Mouse (Mus musculus): ENCODE measurements around the gene Rab14.

The Rab14 gene

DNA sequence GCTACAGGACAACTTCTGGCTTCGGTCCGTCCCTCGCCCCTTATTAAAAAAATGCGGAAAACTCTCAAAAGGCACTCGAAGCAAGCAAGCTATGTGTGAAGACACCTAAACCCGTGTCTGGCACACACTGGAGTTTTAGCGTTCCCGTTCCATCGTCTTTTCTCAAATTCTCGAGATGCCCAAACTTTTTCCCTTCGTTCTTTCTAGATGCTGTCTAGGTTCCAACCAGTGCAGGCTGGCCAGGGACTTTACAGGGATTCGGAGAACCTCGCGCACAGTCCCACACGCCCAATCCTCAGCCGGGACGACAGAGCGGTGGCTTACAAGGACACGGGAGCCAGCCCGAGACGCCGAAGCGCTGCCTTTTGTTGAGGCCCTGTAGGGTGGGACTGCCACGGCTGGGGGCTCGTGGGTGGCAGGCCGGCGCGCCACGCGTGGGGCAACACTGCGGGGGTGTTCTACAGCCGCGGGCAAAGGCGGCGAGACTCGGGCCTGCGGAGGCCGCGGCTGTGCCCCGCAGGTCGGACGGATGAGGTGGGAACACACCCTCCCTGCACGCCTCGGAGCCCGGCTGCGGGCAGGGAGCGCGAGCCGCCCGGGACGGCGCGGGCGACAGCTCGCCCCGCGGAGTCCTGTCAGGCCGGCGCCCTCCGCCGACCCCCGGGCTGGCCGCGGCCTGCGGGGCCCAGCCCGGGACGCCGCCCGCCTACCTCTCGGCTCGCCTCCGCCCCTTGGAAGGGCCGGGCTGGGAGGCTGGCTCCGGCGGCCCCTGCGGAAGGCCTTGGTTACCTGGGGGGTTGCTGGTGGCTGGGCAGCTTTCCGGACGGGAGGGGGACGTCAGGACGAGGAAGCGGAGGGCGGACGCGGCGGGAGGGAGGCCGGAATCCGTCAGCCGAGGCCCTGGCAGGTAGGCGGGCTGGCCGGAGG is 686 bp downstream of the Rab14 start:
- peak; percentile 70 for DNase-seq (ENCODE audit: low spot score)

DNA sequence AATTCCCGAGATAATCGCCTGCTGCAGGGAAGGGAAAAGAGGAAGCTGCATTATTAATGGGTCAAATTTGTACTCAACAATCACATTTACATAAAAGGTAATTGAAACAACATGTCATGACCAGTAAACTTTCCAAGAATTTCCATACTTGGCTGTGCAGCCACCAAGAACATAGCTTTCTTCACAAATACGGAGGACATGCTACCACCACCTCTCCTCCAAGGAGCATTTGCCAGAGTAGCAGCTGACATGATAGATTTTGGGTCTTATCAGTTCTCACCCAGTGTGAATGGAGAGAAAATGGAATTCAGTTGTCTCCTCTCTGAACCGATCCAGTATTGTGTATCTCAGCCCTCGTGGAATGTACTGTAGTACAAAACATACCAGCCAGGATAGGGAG is 1.4 kb downstream of the Rab14 start:
- no peak for DNase-seq (ENCODE audit: low spot score)

DNA sequence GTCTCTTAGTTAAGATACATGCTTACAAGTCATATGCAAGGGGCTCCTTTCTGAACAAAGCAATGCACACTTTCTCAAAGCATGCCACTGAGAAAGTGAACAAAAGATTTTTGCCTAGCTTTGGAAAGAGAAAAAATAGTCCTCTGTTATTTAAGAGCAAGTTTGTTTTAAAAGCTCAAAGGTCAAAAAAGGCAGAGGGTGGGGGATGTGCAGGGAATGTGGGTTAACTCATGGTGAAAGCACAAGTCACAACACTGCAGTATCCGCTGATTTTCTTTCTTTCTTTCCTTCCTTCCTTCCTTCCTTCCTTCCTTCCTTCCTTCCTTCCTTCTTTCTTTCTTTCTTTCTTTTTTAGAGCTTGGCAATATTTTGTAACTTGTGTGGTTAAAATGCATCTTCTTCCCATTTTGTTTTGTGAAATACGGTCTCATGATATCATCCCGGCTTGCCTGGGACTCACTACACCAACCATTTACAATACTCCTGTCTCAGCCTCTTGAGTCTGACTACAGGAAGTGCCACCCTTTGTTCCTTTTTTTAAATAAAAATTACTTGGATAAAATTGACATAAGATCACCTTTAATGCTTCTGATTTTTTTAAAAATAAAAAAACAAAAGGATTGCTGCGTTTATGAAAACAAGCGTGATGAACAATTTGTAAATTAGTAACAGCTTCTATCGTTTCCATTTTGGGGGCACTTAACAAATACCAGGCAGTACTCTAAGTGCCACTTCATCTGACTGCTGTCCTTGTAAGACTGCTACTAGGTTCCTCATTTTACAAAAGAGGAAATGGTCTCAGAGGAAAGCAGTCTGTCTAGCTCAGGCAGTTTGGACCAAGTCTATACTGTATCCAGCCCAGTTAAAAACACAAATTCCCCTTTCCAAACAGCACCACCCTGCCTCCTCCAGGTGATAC is 5.0 kb downstream of the Rab14 start:
- DNase-seq (ENCODE audit: low spot score): no peak

DNA sequence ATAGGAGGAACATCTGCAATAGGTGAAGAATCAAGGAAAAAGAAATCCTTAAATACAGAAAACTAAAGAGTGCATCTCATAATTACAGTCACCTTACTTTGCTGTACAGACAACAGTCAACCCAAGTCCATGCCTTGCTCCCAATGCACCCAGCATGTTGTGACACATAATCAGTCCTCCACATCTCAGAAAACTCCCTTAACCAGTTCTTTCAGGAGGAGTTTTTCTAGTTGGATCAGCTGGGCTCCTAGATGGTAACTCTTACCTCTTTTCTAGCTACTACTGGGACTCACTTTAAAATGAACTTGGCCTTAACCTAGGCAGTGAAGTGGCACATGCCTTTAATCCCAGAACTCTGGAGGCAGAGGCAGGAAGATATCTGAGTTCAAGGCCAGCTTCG is 6.9 kb downstream of the Rab14 start:
- no peak for DNase-seq (ENCODE audit: low spot score)

DNA sequence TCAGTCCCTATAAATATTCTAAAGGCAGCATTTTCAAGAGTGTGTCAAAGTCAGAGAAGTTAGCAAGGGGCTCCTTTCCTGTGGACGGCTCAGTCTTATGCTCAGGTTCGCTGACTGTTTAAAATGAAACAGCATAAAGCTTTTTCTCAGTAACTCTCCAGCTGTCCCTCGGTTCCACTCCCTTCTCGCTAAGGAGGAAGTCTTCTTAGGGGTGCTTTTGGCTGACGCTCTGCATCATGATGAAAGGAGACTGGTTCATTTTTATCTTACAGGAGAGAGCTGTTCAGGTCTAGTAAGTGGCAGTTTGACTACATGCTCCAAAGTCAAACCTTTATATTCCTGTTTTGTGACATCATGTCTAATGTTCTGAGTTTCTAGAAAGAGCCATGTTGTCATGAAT is 12.0 kb downstream of the Rab14 start:
- DNase-seq (ENCODE audit: low spot score): no peak

DNA sequence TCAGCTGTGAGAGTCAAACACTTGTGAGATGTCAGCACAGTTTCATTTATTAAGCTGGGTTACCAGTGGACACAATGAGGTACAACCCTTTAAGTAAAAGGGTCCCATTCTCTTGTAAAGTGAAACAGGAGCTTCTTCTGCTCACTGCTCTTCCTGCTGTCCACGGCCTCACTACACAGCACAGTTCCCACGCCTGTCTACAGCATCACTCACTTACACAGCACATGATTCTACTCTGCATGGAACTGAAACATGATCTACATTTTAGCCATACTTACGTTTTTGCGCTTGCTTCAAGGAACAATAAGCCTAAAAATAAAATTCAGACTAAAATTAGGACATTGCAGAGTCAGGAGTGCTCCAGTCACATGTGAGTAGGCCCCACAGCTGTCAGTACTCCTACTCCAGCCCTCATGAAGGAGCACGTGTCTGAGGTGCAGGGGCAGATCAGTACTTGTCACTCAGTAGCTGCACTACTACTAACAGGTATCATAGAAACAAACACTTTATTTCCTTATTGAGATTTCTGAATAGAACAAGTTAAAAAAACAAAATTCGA is 17.7 kb downstream of the Rab14 start:
- no peak for DNase-seq (ENCODE audit: low spot score)

DNA sequence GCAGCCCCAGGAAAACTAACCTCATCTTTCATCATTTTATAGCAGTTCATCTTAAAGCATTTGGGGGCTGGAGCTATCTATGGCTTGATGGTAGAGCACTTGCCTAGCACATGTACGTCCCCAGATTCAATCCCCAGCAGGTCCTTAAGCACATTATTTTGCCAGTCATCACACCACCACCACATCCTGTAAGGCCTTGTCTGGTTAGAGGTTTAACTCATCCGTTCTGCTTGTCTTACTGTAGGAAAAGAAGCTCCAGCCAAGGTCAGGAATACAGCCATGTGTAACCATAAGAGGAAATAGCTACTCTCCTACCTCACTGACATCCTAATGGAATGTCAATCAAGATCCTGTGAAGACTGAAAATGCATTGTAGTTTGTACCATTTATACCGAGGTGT is 22.8 kb downstream of the Rab14 start:
- no peak for DNase-seq (ENCODE audit: low spot score)

DNA sequence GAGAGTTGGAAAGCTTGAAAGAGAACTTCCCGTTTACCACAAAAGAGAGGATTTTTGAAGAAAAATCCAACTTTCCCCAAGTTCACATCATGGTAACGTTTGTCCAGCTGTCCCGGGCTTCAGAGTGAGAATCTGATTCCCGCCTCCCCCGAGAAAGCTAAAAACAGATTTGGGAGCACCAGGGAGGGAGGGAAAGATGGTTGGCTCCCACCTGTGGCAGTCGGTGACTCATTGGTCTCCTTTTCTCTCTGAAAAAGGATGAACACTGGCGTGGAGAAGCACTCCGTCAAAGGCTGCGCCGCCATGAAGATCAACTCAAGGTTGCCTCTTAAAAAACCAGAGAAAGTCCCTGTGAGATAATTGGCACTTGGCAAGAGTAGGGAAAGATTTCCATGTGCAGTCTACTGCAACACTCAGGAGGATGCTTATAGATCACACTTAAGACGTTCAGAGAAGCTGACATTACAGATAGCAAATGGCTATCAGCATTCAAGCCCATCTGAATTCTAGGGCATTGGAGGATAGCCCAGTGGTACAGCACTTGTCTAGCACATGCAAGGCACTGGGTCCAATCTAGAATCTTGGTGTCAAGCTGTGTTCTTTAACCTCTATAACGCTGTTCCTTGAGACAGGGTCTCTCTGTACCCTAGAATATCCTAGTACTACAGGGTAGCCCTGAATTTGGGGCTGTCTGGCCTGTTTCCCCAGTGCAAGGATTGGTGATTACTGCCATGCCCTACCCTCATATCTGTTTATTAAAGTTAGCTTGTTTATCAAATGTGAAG is 25.4 kb downstream of the Rab14 start:
- DNase-seq (ENCODE audit: low spot score): no peak

DNA sequence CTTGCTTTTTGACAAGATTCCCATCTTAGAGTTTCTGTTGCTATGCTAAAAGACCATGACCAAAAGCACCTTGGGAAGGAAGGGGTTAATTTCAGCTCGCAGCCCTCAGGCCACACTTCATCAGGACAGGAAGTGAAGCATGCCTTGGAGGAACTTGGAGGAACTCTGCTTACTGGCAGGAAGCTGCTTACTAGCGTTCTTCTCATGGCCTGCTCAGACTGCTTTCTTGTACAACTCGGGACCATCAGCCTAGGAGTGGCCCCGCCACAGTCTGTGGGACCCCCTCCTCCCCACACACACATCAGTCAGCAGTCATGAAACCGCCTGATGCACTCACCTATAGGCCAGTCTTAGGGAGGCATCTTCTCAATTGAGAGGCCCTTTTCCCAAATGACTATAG is 26.8 kb downstream of the Rab14 start:
- DNase-seq (ENCODE audit: low spot score): no peak

DNA sequence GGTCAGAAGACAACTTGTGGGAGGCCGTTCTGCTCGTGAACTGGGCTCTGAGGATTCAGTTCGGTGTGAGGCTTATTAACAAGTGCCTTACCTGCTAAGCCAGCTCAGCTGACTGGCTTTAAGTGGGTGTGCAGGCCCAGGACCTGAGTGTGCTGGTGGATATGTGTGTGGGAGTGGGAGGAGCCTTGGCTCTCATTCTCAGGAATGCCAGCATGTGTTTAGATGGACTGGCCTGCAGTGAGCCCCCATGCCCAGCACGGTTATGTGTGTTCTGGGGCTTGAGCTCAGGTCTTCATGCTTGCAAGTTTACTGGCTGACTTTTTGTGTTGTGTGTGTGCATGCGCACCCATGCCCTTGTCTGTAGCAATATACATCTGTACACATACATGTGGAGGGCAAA is 27.3 kb downstream of the Rab14 start:
- DNase-seq (ENCODE audit: low spot score): no peak

DNA sequence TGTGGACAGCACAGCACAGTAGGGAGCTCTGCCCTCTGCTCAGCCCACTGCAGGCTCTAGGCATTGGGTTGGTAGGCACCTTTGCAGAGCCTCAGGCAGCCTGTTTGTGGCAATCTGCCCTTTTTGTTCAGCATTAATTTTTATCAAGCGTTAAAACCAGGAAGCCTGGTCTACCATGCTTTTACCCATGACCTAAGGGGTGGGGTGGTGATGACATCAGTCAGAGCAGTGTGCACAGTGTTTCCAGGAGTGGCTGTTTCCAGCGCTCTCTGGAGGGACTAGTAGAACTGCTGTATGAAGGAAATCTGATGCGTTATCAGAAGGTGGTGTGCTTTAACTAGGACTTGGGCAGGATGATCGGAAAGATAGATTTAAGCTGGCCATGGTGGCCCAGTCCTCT is 28.7 kb downstream of the Rab14 start:
- DNase-seq (ENCODE audit: low spot score): no peak

DNA sequence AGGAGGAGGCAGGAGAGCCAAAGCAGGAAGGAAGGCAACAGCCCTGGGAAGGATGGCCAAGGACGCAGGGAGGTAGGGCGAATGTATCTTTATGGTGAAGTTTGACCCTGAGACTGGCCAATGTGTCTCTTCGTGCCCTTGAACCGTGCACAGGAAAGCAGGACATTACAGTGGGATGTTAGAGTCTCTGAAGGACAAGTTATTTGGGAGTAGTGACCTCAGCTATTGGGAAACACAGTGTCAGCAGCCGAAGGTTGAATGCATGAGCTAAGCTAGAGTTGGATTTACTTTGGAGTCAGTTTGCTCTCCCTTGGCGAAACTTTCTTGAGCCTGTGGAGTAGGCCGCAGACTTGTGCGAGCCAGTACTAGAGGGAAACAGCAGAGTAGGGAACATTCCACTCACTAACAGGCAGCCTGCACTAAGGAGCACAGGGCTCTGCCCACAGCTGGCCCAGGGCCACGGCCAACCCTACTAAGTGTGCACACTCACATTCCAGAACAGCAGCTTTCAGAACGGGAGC is 29.5 kb downstream of the Rab14 start:
- peak; percentile 74 for DNase-seq (ENCODE audit: low spot score)

DNA sequence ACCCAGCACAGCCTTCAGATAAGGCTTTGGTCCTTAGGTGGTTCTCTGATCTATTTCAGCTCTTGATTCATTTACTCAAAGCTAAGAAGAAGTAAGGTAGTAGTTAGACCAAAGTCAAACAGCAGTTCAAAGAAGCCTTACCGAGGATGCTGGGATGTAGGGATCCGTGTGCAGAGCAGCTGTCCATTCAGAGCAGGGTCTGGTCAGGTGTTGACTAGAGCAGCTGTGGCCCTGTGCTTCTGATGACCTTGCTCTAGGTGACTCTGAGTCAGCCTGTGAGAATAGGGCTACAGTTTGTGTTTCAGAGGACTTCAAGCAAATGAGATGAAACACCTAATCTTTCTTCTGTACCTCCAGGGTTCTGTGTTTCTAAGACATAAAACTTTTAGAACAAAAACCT is 31.5 kb downstream of the Rab14 start:
- DNase-seq (ENCODE audit: low spot score): no peak

DNA sequence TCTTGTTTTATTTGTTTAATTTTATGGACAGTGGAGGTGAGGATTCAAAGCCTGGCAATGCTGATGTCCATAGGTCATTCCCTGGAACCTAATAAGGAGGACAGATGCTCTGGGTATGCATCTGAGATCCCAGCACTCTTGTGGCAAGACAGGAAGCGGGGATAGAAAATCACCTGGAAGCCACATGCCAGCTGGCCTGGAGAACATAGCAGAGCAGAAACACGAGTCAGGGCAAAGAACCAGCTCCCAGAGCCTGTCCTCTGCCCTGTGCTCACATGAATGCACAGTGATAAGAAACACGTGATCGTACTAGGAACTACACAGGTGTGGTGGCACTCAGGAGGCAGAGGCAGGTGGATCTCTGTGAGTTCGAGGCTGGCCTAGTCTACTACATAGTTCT is 34.1 kb downstream of the Rab14 start:
- no peak for DNase-seq (ENCODE audit: low spot score)

DNA sequence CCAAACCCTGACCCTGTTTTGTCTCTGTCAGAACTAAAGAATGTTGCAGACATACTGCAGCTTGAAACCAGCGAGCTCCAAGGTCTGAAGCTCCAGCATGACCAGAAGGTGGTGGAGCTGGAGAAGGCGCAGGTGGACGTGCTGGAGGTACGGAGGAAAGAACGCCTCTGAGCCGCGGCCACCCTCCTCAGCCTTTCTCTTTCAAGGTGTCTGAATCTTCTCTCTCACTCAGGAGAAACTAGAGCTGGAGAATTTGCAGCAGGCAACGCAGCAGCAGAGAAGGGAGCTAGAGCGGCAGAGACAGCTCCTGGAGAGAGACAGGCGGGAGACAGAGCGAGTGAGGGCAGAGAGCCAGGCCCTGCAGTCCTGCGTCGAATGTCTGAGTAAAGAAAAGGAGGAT is 35.5 kb downstream of the Rab14 start:
- no peak for DNase-seq (ENCODE audit: low spot score)

DNA sequence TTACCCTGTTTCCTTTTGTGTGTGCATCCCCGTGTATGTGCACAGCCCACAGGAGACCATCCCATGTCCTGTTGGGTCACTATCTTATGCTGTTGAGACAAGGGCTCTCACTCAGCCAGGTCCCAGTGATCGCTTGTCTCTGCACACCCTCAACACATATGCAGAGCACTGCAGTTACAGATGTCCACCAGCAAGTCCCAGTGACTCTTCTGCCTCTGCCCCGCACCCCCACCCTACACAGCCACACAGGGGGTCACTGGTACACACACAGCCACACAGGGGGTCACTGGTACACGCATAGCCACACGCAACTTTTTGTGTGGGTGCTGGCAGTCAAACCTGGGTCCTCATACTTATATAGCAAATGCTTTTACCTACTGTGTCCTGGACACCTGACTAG is 37.5 kb downstream of the Rab14 start:
- no peak for DNase-seq (ENCODE audit: low spot score)

DNA sequence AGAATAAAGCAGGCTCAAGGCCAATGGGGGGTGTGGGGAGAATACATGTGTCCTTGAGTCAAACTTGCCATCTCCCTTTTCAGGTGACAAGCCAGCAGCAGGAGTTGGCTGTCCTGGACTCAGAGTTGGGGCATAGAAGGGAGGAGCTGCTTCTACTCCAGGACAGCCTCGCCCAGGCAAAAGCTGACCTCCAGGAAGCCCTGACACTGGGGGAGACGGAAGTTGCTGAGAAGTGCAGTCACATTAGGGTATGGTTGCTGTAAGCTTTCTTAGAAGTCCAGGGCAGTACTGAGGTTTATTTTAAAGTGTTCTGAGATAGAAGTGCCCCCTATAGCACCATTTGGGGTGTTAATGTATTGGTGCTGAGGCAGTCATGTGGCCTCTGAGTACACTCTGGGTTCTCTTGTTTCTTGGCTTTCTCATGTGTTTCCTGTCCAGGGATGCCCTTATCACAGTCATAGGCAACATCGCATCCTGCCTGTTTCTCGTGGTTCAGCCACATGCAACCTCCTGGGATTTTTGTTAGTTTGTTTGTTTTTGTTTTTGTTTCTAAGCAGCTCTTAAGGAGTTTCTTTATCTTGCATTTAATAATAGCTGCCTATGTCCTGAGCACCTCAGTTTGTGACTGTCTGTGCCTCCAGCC is 39.0 kb downstream of the Rab14 start:
- DNase-seq (ENCODE audit: low spot score): no peak

DNA sequence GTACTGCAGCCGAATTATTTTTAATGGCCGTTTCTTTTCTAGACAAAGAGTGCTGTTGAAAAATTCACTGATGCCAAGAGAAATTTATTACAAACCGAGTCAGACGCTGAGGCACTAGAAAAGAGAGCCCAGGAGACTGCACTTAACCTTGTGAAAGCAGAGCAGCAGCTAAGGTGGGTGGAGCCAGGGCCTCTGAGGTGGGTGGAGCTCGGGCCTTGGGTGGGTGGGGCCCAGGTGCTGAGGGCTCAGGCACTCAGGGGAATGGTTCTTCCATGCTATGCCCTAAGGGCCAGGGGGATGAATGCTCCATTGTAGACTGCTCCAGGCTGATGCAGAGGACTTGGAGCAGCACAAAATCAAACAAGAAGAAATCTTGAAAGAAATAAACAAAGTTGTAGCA is 40.7 kb downstream of the Rab14 start:
- peak; percentile 66 for DNase-seq (ENCODE audit: low spot score)

DNA sequence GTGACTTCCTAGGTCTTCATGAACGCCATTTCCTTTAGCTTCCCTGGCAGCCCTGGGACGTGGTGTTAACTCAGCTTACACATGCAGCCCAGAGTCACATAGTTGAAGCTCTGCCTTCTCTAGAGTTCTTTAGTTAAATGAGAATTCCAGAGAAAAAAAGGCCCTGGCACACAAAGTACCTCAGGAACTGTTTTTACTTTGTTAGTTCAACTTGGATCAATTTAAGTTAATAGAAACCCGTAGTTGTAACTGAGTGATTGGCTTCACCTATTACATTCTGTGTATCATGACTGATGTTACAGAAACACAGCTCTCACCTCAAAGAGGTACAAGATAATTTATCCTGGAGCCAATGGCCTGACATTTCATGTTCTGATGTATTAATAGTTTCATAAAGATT is 42.6 kb downstream of the Rab14 start:
- DNase-seq (ENCODE audit: low spot score): no peak

DNA sequence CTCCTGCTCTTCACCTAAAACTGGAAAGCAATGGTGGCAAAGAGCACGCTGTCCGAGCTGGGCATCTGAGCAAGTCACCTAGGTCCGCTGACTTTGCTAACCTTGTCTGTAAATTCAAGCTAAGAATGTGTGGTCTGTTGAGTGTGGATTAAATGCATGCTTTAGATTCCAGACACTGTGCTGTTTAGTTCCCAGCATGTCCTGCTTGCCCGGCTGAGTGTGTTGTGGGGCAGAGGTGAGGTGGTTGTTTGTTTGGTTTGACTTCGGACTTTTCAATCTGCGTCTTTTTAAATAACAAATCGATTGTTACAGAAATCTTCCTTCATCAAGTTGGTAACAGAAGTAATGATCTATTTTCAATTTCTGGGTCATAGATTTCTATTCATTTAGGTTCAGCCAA is 43.1 kb downstream of the Rab14 start:
- no peak for DNase-seq (ENCODE audit: low spot score)

DNA sequence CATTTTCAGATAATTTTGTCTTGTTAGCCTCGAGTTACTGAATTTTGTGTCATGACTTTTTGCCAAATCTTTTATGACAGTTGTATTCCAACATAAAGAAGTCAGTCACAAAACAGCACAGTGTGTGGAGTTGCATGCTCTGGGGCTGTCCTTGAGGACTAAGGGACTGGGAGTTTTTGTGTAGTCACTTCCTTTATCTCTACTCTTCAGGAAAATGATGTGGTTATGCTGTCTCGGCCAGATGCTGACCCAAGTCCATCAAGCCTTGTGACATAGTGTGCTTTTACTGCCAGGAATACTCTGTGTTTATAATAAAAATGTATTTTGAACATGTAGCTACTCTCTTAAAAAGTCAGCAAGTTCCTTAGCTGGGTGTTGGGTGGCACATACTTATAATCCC is 43.9 kb downstream of the Rab14 start:
- DNase-seq (ENCODE audit: low spot score): no peak

Measured in testis, postnatal 10 days (tissue).